Mouse (Mus musculus) induced T-regulatory cell, adult 2 months (primary cell): ENCODE data around the gene Sec22c.
A peak's percentile ranks its signal among the peaks of the same experiment; 100 is the strongest.

Experiments used
- DNase-seq: peaks from one replicate; pipeline ENCODE4 v3.0.0-alpha.2; 2012; ENCODE audit warnings: low read depth

The Sec22c gene

GRCm38 (mm10) chr9:121694736-121695135, 10.6 kb downstream of the Sec22c start:
- no peak for DNase-seq

DNA sequence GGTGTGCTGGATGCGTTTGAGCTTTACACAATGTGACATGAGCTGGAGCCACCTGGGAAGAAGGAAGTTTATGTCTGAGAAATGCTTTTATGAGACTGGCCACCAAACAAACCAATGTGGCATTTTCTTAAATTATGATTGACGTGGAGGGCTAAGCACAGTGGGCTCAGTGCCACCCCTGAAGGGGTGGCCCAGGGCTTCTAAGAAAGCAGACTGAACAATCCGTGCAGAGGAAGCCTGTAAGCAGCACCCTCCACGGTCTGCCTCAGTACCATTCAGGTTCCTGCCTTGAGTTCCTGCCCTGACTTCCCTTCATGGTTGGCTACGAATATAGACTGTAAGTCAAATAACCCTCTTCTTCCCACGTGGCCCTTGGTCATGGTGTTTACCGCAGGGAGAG, 14.6 kb downstream of the Sec22c start:
- DNase-seq, result no peak

DNA sequence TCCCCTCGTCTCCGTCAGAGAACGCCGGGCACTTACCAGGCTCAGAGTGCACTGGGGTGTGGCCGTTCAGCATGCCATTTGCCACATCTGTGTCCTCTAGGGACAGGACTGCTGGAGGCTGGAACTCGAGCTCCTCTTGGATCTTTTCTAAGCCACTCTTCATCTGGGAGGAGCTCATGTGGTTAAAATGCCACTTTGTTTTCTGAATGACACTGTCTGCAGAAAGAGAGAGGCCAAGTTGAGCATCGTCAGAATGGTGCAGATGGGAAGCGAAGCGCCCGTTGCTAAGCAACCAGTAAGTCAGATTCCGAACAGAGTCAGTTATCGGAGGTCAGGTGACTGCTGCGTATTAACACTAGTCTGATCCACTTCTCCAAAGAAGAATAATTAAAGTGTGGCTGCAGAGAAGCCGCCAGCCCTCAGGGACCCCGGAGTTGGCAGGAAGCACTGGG, 15.1 kb downstream of the Sec22c start:
- DNase-seq, result no peak

- no peak for DNase-seq
These were observed 20.6 kb downstream of the Sec22c start for GRCm38 (mm10) chr9:121684702-121685101.

GRCm38 (mm10) chr9:121682037-121682680, 23.1 kb downstream of the Sec22c start:
- DNase-seq, result peak; percentile 81

DNA sequence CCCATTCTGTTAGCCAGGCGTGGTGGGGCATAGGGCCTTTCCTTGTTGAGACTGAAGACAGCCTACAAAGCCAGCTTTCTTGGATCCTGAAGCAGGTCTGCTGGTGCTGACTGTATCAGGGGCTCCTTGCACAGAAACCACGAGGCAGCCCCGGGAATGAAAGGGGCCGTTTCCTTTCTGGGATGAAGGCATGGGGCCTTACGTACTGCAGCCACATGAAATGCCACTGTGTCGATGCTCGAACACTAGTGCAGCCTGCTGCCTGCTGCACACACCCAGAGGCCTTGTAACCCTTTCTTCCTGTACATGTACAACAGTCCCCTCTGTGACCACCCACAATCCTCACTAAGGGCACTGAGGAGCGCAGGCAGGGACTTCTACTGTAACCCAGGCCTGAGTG, 24.1 kb downstream of the Sec22c start:
- no peak for DNase-seq

DNA sequence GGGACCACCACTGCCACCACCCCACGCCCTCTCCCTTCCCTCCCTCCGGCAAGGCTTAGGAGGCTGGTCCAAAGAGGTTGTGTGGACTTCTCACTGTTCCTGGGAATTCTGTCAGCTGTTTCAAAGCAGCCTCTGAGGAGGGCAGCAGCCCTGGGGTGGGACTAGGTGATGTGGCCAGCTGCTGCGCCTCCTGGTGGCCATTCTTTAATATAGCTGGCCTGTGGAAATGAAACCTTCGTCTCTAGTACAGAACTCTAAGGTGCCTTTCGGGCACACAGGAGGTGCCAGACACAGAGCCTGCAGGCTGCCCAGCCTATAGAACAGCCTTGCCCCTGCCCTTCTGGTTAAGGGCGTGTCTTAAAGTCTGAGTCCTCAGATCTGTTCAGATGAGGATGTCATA, 25.7 kb downstream of the Sec22c start:
- peak; percentile 81 for DNase-seq

GRCm38 (mm10) chr9:121677476-121677875, 27.8 kb downstream of the Sec22c start:
- no peak for DNase-seq

DNA sequence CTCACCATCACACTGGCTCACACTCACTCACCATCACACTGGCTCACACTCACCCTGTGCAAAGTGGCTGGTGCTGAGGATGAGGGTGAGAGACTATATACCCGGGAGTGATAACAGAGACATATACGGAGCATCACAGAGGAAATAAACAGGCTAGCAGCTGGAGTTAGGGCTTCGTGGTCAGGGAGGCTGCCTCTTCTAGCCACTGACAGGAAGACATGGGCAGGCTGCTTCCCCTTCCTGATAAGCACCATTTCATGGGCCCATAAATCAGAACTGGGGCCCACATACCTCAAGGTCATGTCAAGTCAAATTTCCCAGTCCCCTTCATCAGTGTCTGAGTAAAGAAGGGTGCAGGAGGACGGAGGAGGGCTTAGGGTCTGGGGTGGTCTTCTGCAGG, 28.2 kb downstream of the Sec22c start:
- peak; percentile 64 for DNase-seq

DNA sequence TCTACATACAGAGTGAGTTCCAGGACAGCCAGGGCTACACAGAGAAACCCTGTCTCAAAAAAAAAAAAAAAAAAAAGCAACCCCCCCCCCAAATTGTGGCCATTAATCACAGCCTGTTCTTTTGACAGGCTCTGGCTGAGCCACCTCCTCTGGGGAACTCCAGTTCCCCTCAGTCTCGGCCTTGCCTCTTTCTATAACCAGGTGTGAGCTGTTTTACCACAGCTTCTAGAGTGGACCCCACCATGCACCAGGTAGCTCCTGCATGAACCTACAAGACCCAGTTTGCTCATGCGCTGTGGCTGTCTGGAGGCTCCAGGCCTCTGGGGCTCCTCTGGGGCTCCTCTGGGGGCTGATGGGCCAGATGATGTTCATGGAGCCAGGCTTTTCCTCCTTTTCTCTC, 29.7 kb downstream of the Sec22c start:
- peak; percentile 53 for DNase-seq

GRCm38 (mm10) chr9:121675011-121675410, 30.3 kb downstream of the Sec22c start:
- peak; percentile 90 for DNase-seq

- no peak for DNase-seq
These were observed 31.6 kb downstream of the Sec22c start for GRCm38 (mm10) chr9:121673716-121674115.

- no peak for DNase-seq
These were observed 33.0 kb downstream of the Sec22c start for GRCm38 (mm10) chr9:121672311-121672710.

DNA sequence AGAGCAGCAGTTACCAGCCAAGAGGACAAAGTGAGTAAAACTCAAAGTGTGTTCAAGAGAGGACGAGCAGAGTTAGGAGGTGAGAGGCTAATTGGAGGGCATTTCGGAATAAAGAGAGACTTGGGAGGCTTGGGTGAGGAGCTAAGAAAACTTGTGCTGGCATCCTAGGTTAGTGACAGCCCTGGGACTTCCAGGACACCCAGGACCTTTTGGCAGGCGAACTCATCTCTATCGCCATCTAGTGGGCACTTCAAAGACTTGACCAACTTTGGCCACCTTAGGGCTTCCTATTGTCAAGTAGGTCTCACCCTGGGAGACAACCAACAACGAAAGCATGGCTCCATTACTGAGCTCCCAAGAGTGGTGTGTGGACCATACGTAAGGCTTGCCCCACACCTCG, 34.0 kb downstream of the Sec22c start:
- peak; percentile 78 for DNase-seq

- peak; percentile 75 for DNase-seq
These were observed 35.9 kb downstream of the Sec22c start for GRCm38 (mm10) chr9:121669348-121669791.

DNA sequence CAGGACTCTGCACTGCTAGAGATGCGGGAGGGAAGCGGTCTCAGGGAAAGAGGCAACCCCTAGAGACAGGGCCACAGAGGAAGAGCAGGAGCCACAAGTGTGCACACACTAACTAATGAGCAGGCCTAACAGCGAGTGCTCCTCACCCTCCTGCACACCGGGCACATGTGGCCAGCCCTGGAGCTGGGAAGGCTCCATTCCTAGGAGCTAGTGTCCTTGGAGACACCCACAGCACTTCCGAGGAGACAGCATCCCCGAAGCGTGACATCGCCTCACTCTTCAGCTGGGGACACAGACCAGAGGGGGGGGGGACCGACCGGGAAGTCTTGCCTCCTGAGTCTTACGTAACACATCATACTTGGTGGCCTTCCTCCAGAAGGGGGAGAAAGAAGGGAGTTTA, 37.5 kb downstream of the Sec22c start:
- no peak for DNase-seq

- DNase-seq, result no peak
These were observed 38.2 kb downstream of the Sec22c start for GRCm38 (mm10) chr9:121666957-121667630.

GRCm38 (mm10) chr9:121664104-121664503, 41.2 kb downstream of the Sec22c start:
- no peak for DNase-seq

GRCm38 (mm10) chr9:121663467-121663866, 41.8 kb downstream of the Sec22c start:
- DNase-seq, result no peak

- DNase-seq, result no peak
These were observed 45.5 kb downstream of the Sec22c start for GRCm38 (mm10) chr9:121659791-121660190.

DNA sequence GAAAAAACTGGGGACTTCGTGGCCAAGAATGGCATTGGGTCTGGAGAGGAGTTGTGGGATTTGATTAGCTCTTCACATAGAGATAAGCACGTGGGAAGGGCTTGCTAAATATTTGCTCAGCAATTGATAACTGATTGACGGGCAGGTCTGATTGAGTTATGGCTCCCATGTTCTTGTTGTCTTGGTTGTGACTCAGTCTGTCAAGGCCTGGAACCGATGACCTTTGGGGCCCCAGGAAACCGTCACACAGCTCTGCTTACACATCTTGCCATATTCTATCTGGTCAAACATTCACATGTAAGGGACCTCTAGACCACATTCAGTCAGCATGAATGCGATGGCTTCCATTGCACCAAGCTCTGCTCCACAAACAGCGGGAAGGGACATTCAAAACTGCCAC, 47.0 kb downstream of the Sec22c start:
- no peak for DNase-seq

DNA sequence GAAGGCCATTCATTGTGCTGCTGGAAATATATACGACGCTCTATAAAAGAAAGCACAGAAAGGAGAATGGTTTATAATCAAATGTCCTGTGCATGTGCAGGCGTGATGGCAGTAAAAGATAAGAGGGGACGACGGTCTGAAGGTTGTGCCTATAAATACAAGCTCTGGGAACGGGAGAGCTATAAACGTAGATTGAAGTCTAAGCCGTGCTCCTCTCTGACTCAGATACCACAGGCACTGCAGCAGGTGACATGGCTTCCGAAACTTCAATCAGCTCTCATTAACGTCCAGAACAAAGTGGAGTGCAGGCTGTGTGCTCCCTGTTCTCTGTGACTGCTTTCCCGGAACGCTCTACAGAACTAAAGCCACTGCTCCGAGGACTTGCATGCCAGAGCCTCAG, 48.1 kb downstream of the Sec22c start:
- DNase-seq, result no peak

GRCm38 (mm10) chr9:121656322-121656721, 49.0 kb downstream of the Sec22c start:
- no peak for DNase-seq

DNA sequence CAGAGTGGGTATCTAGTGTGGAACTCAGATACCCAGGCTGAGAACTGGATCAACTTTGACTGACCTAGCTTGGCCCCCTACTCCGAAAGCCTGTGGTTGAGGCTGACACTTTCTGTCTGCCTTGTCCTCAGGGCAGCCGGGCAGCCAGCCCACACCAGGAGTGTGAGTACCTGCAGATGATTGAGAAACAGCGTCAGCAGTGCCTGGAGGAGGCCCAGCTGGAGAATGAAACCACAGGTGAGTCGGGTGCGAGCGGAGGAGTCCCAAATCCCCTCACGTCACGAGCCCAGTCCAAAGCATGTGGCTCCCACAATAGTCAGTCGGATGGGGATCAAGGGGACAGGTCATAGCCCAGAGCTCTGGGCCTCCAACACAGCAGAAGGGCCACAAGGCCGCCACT, 51.6 kb downstream of the Sec22c start:
- DNase-seq, result no peak
